Mouse (Mus musculus): Measurements from ENCODE around the gene Gucy2e.

The Gucy2e gene

GRCm38 (mm10) chr11:69236926-69237260 is at the start of gene Gucy2e:
Gene Gucy2e (minus strand): TSS chr11:69237036.
- DNase-seq (ENCODE audit: low read depth in 2 of 2, low spot score in 2 of 2) = no peak

GRCm38 (mm10) chr11:69277267-69277666 is 40.4 kb upstream of the Gucy2e start:
- DNase-seq (ENCODE audit: low read depth in 2 of 2, low spot score in 2 of 2) = no peak

GRCm38 (mm10) chr11:69276081-69276480 is 39.2 kb upstream of the Gucy2e start:
- DNase-seq (ENCODE audit: low read depth in 2 of 2, low spot score in 2 of 2) = no peak

GRCm38 (mm10) chr11:69275650-69276049 is 38.8 kb upstream of the Gucy2e start:
- peak in 1 of 2 experiments; percentile 26 for DNase-seq (ENCODE audit: low read depth in 2 of 2, low spot score in 2 of 2)

GRCm38 (mm10) chr11:69272122-69272740 is 35.4 kb upstream of the Gucy2e start:
- DNase-seq (ENCODE audit: low read depth in 2 of 2, low spot score in 2 of 2) = peak; percentile 83 to 87

GRCm38 (mm10) chr11:69269575-69269974 is 32.7 kb upstream of the Gucy2e start:
- peak; percentile 53 to 74 for DNase-seq (ENCODE audit: low read depth in 2 of 2, low spot score in 2 of 2)

- no peak for DNase-seq (ENCODE audit: low read depth in 2 of 2, low spot score in 2 of 2)
These were observed 31.3 kb upstream of the Gucy2e start for GRCm38 (mm10) chr11:69268100-69268499.

- DNase-seq (ENCODE audit: low read depth in 2 of 2, low spot score in 2 of 2) = no peak
These were observed 30.5 kb upstream of the Gucy2e start for GRCm38 (mm10) chr11:69267341-69267740.

GRCm38 (mm10) chr11:69266253-69266652 is 29.4 kb upstream of the Gucy2e start:
- DNase-seq (ENCODE audit: low read depth in 2 of 2, low spot score in 2 of 2) = peak; percentile 21 to 47

- no peak for DNase-seq (ENCODE audit: low read depth in 2 of 2, low spot score in 2 of 2)
These were observed 28.6 kb upstream of the Gucy2e start for GRCm38 (mm10) chr11:69265410-69265809.

GRCm38 (mm10) chr11:69264276-69264675 is 27.4 kb upstream of the Gucy2e start:
- no peak for DNase-seq (ENCODE audit: low read depth in 2 of 2, low spot score in 2 of 2)

GRCm38 (mm10) chr11:69260111-69260510 is 23.3 kb upstream of the Gucy2e start:
- DNase-seq (ENCODE audit: low read depth in 2 of 2, low spot score in 2 of 2) = no peak

- DNase-seq (ENCODE audit: low read depth in 2 of 2, low spot score in 2 of 2) = peak; percentile 44 to 56
These were observed 21.5 kb upstream of the Gucy2e start for GRCm38 (mm10) chr11:69258287-69258686.

- peak in 1 of 2 experiments; percentile 63 for DNase-seq (ENCODE audit: low read depth in 2 of 2, low spot score in 2 of 2)
These were observed 21.0 kb upstream of the Gucy2e start for GRCm38 (mm10) chr11:69257807-69258206.

- no peak for DNase-seq (ENCODE audit: low read depth in 2 of 2, low spot score in 2 of 2)
These were observed 20.2 kb upstream of the Gucy2e start for GRCm38 (mm10) chr11:69257072-69257471.

- DNase-seq (ENCODE audit: low read depth in 2 of 2, low spot score in 2 of 2) = no peak
These were observed 18.0 kb upstream of the Gucy2e start for GRCm38 (mm10) chr11:69254808-69255207.

GRCm38 (mm10) chr11:69253131-69253530 is 16.3 kb upstream of the Gucy2e start:
- DNase-seq (ENCODE audit: low read depth in 2 of 2, low spot score in 2 of 2) = no peak

- no peak for DNase-seq (ENCODE audit: low read depth in 2 of 2, low spot score in 2 of 2)
These were observed 15.1 kb upstream of the Gucy2e start for GRCm38 (mm10) chr11:69251953-69252352.

- DNase-seq (ENCODE audit: low read depth in 2 of 2, low spot score in 2 of 2) = peak in 1 of 2 experiments; percentile 19
These were observed 14.5 kb upstream of the Gucy2e start for GRCm38 (mm10) chr11:69251135-69251842.

GRCm38 (mm10) chr11:69250106-69250505 is 13.3 kb upstream of the Gucy2e start:
- DNase-seq (ENCODE audit: low read depth in 2 of 2, low spot score in 2 of 2) = no peak

- DNase-seq (ENCODE audit: low read depth in 2 of 2, low spot score in 2 of 2) = no peak
These were observed 12.3 kb upstream of the Gucy2e start for GRCm38 (mm10) chr11:69249131-69249530.

GRCm38 (mm10) chr11:69245643-69246042 is 8.8 kb upstream of the Gucy2e start:
- no peak for DNase-seq (ENCODE audit: low read depth in 2 of 2, low spot score in 2 of 2)

- no peak for DNase-seq (ENCODE audit: low read depth in 2 of 2, low spot score in 2 of 2)
These were observed 8.1 kb upstream of the Gucy2e start for GRCm38 (mm10) chr11:69244911-69245310.
